Mouse (Mus musculus): ENCODE data around the gene Ttll11. TPM values are rescaled to one million over a fixed set of nuclear protein-coding genes. Genes with fewer than 3 reads are reported as not detected.

Ttll11 gene
- polyA plus RNA-seq, 1 experiment, result 0.46 TPM

GRCm38 (mm10) chr2:35751781-35752505, 227.8 kb downstream of the Ttll11 start:
- no peaks in the 10 kb centered on the region for H3K27me3 ChIP-seq (ENCODE audit: control insufficient read depth, insufficient read depth, low read length)
- H3K27ac ChIP-seq (ENCODE audit: control insufficient read depth, insufficient read depth, low read length), result no peak overlapping the region
- 89% methylated on average over 18 of the region's 18 CpGs for WGBS
- TF ChIP-seq POLR2A (IDR thresholded peaks at IDR 0.05; ENCODE audit: control insufficient read depth, extremely low read depth, insufficient read depth, low read length, poor library complexity) (no peak), CTCF (IDR thresholded peaks at IDR 0.05; ENCODE audit: borderline replicate concordance, control insufficient read depth, extremely low read depth, insufficient read depth, low read length, poor library complexity) (no peak)
- no peak overlapping the region for H3K4me3 ChIP-seq (ENCODE audit: control insufficient read depth, insufficient read depth, low read length)
- H3K36me3 ChIP-seq (ENCODE audit: control insufficient read depth, insufficient read depth, low read length), result no peaks in the 10 kb centered on the region
- no peak for DNase-seq
- H3K4me1 ChIP-seq (replicated peaks; ENCODE audit: control insufficient read depth, insufficient read depth, low read length), result peaks cover 8% of the 10 kb centered on the region

- WGBS, result 83% methylated on average over 7 of the region's 7 CpGs
- TF ChIP-seq POLR2A (IDR thresholded peaks at IDR 0.05; ENCODE audit: control insufficient read depth, extremely low read depth, insufficient read depth, low read length, poor library complexity) (no peak), CTCF (IDR thresholded peaks at IDR 0.05; ENCODE audit: borderline replicate concordance, control insufficient read depth, extremely low read depth, insufficient read depth, low read length, poor library complexity) (no peak)
- DNase-seq, result no peak
- no peaks in the 10 kb centered on the region for H3K27me3 ChIP-seq (ENCODE audit: control insufficient read depth, insufficient read depth, low read length)
- H3K4me3 ChIP-seq (ENCODE audit: control insufficient read depth, insufficient read depth, low read length), result no peak overlapping the region
- no peak overlapping the region for H3K27ac ChIP-seq (ENCODE audit: control insufficient read depth, insufficient read depth, low read length)
- no peaks in the 10 kb centered on the region for H3K36me3 ChIP-seq (ENCODE audit: control insufficient read depth, insufficient read depth, low read length)
- peaks cover 8% of the 10 kb centered on the region for H3K4me1 ChIP-seq (replicated peaks; ENCODE audit: control insufficient read depth, insufficient read depth, low read length)
Observed at GRCm38 (mm10) chr2:35750533-35751141, 229.1 kb downstream of the Ttll11 start.

- Histone ChIP-seq H3K4me3 (ENCODE audit: control insufficient read depth, insufficient read depth, low read length) (no peak overlapping the region), H3K36me3 (ENCODE audit: control insufficient read depth, insufficient read depth, low read length) (no peaks in the 10 kb centered on the region), H3K27ac (ENCODE audit: control insufficient read depth, insufficient read depth, low read length) (no peak overlapping the region), H3K4me1 (replicated peaks; ENCODE audit: control insufficient read depth, insufficient read depth, low read length) (peaks cover 5% of the 10 kb centered on the region), H3K27me3 (ENCODE audit: control insufficient read depth, insufficient read depth, low read length) (no peaks in the 10 kb centered on the region)
- no peak for DNase-seq
- WGBS, result 85% methylated on average over 12 of the region's 12 CpGs
- TF ChIP-seq POLR2A (IDR thresholded peaks at IDR 0.05; ENCODE audit: control insufficient read depth, extremely low read depth, insufficient read depth, low read length, poor library complexity) (no peak), CTCF (IDR thresholded peaks at IDR 0.05; ENCODE audit: borderline replicate concordance, control insufficient read depth, extremely low read depth, insufficient read depth, low read length, poor library complexity) (no peak)
Observed at GRCm38 (mm10) chr2:35747371-35748035, 232.2 kb downstream of the Ttll11 start.

- Histone ChIP-seq H3K4me3 (ENCODE audit: control insufficient read depth, insufficient read depth, low read length) (no peak overlapping the region), H3K36me3 (ENCODE audit: control insufficient read depth, insufficient read depth, low read length) (no peaks in the 10 kb centered on the region), H3K27ac (ENCODE audit: control insufficient read depth, insufficient read depth, low read length) (no peak overlapping the region), H3K27me3 (ENCODE audit: control insufficient read depth, insufficient read depth, low read length) (no peaks in the 10 kb centered on the region), H3K4me1 (replicated peaks; ENCODE audit: control insufficient read depth, insufficient read depth, low read length) (no peaks in the 10 kb centered on the region)
- WGBS, result 65% methylated on average over 7 of the region's 7 CpGs
- no peak for TF ChIP-seq POLR2A (IDR thresholded peaks at IDR 0.05; ENCODE audit: control insufficient read depth, extremely low read depth, insufficient read depth, low read length, poor library complexity)
- TF ChIP-seq CTCF (IDR thresholded peaks at IDR 0.05; ENCODE audit: borderline replicate concordance, control insufficient read depth, extremely low read depth, insufficient read depth, low read length, poor library complexity), result no peak
- DNase-seq, result no peak
Observed at GRCm38 (mm10) chr2:35746638-35747037, 233.1 kb downstream of the Ttll11 start.

- DNase-seq, result no peak
- H3K4me1 ChIP-seq (replicated peaks; ENCODE audit: control insufficient read depth, insufficient read depth, low read length), result no peaks in the 10 kb centered on the region
- no peaks in the 10 kb centered on the region for H3K27me3 ChIP-seq (ENCODE audit: control insufficient read depth, insufficient read depth, low read length)
- WGBS, result 97% methylated on average over 10 of the region's 10 CpGs
- no peak overlapping the region for H3K27ac ChIP-seq (ENCODE audit: control insufficient read depth, insufficient read depth, low read length)
- no peak overlapping the region for H3K4me3 ChIP-seq (ENCODE audit: control insufficient read depth, insufficient read depth, low read length)
- H3K36me3 ChIP-seq (ENCODE audit: control insufficient read depth, insufficient read depth, low read length), result no peaks in the 10 kb centered on the region
- TF ChIP-seq POLR2A (IDR thresholded peaks at IDR 0.05; ENCODE audit: control insufficient read depth, extremely low read depth, insufficient read depth, low read length, poor library complexity), result no peak
- no peak for TF ChIP-seq CTCF (IDR thresholded peaks at IDR 0.05; ENCODE audit: borderline replicate concordance, control insufficient read depth, extremely low read depth, insufficient read depth, low read length, poor library complexity)
Observed at GRCm38 (mm10) chr2:35745876-35746275, 233.8 kb downstream of the Ttll11 start.

- Histone ChIP-seq H3K27ac (ENCODE audit: control insufficient read depth, insufficient read depth, low read length) (no peak overlapping the region), H3K4me3 (ENCODE audit: control insufficient read depth, insufficient read depth, low read length) (no peak overlapping the region), H3K36me3 (ENCODE audit: control insufficient read depth, insufficient read depth, low read length) (no peaks in the 10 kb centered on the region), H3K4me1 (replicated peaks; ENCODE audit: control insufficient read depth, insufficient read depth, low read length) (no peaks in the 10 kb centered on the region), H3K27me3 (ENCODE audit: control insufficient read depth, insufficient read depth, low read length) (no peaks in the 10 kb centered on the region)
- 83% methylated on average over 13 of the region's 13 CpGs for WGBS
- TF ChIP-seq POLR2A (IDR thresholded peaks at IDR 0.05; ENCODE audit: control insufficient read depth, extremely low read depth, insufficient read depth, low read length, poor library complexity), result no peak
- no peak for TF ChIP-seq CTCF (IDR thresholded peaks at IDR 0.05; ENCODE audit: borderline replicate concordance, control insufficient read depth, extremely low read depth, insufficient read depth, low read length, poor library complexity)
- no peak for DNase-seq
Observed at GRCm38 (mm10) chr2:35739669-35740254, 240.0 kb downstream of the Ttll11 start.
